17 mouse cellular contexts compared by ENCODE assay signal in genomic region chr11:71824971-71825370, GRCm38 (mm10).
"Had no signal": no experiment of that assay in that cellular context is flagged by ENCODE, and none has a peak within 500 bp of the region (broad histone marks: within the 10 kb centered on the region; RNA-seq: fewer than 3 reads in every experiment).

No protein-coding gene starts in this region.

- H3K27me3 ChIP-seq: midbrain, embryonic 12.5 days; midbrain, embryonic 15.5 days; neural tube, embryonic 13.5 days had no signal

- H3K4me1 ChIP-seq: midbrain, embryonic 15.5 days had no signal

- H3K9me3 ChIP-seq: midbrain, embryonic 10.5 days; midbrain, embryonic 12.5 days; midbrain, embryonic 15.5 days; neural tube, embryonic 13.5 days; neural tube, embryonic 15.5 days had no signal

- H3K36me3 ChIP-seq: midbrain, embryonic 10.5 days; midbrain, embryonic 12.5 days; midbrain, embryonic 15.5 days; neural tube, embryonic 13.5 days; neural tube, embryonic 15.5 days had no signal

- DNase-seq: lung, adult 18-20 months; lung, embryonic 14.5 days; lung, postnatal 10 days; lung, postnatal 4 days; right cerebral cortex, adult 18-20 months; right cerebral cortex, postnatal 25 days; right cerebral cortex, postnatal 4 days; spleen, adult 18-20 months; thymus, adult 18-20 months; thymus, postnatal 14 days; thymus, postnatal 36 days had no signal

- H3K4me3 ChIP-seq: midbrain, embryonic 10.5 days; midbrain, embryonic 12.5 days; midbrain, embryonic 15.5 days; myocyte; neural tube, embryonic 13.5 days; neural tube, embryonic 15.5 days had no signal

- H3K27ac ChIP-seq: midbrain, embryonic 10.5 days; midbrain, embryonic 12.5 days; midbrain, embryonic 15.5 days; neural tube, embryonic 15.5 days had no signal

- H3K9ac ChIP-seq: lung, embryonic 14.5 days; midbrain, embryonic 12.5 days; midbrain, embryonic 15.5 days; neural tube, embryonic 13.5 days; neural tube, embryonic 15.5 days had no signal

- H3K4me2 ChIP-seq: lung, embryonic 14.5 days; midbrain, embryonic 12.5 days; midbrain, embryonic 15.5 days; neural tube, embryonic 13.5 days; neural tube, embryonic 15.5 days had no signal

- ATAC-seq: midbrain, embryonic 15.5 days had no signal
